Mouse (Mus musculus) forebrain, embryonic 10.5 days (tissue): ENCODE results near the gene Tedc1. TPM values are rescaled to one million over a fixed set of nuclear protein-coding genes. Genes with fewer than 3 reads are reported as not detected.

ENCODE experiments used
- DNase-seq: peaks from one replicate; pipeline ENCODE4 v3.0.0-alpha.2; 2017; ENCODE audit warnings: low spot score; ENCODE audit errors: extremely low spot score
- H3K27ac ChIP-seq: fragments of 300-500 bp; sonication (generic); 2 replicates; pipeline ENCODE4 v1.5.1; 2016; ENCODE audit warnings: mild to moderate bottlenecking
- H3K27me3 ChIP-seq: fragments of 300-500 bp; sonication (generic); 2 replicates; pipeline ENCODE4 v1.6.1; 2016; ENCODE audit warnings: mild to moderate bottlenecking; ENCODE audit not compliant: poor library complexity, severe bottlenecking
- H3K36me3 ChIP-seq: fragments of 300-500 bp; sonication (generic); replicated peaks from 2 replicates; pipeline ENCODE4 v1.6.1; 2016; ENCODE audit warnings: mild to moderate bottlenecking, moderate library complexity
- H3K4me1 ChIP-seq: fragments of 300-500 bp; sonication (generic); 2 replicates; pipeline ENCODE4 v1.6.1; 2016
- H3K4me3 ChIP-seq: fragments of 300-500 bp; sonication (generic); 2 replicates; pipeline ENCODE4 v1.5.1; 2016; ENCODE audit warnings: mild to moderate bottlenecking, moderate library complexity
- H3K9me3 ChIP-seq: fragments of 300-500 bp; sonication (generic); 2 replicates; pipeline ENCODE4 v1.6.1; 2016; ENCODE audit warnings: mild to moderate bottlenecking, moderate library complexity
- WGBS: fragments of 180-500 bp; shearing (Covaris S2); methylation state at CpG from one replicate; pipeline ENCODE4 v1.1.7; 2016; 5-methylcytosine and 5-hydroxymethylcytosine counted together
- polyA plus RNA-seq: library from polyadenylated mRNA; unstranded; fragments of >200 nt; fragmentation: Nextera tagmentation; extraction: Ambion mirVana; gene quantifications from 2 replicates; pipeline ENCODE4 v1.2.1, GENCODE M21; 2016

Gene Tedc1
- polyA plus RNA-seq, 1 experiment from 2014 or later, result 66.4 TPM

DNA sequence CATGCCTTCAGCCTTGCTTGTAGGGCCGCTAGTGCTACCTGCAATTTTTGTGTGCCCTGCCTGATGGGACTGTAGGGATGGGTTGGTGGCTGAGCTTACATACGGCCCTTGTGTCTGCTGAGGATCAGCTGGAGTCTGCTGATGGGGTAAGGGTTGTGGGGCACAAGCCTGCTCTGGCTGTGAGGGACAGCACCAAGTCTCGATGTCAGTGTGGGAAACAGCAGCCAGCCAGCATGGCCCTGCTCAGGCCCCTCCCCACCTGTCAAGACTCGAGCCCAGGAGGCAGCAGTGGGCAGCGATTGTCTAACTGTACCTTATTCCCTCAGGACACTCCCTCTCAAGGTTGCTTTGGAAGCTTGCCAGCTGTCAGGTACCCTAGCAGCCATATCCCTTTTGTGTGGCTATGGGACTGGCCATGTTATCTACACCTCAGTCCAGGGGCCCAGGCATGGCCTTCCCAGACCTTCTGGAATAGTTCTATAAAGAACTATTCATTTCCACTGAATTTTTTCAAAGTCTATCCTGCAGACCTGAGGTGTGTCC, 22.3 kb upstream of the Tedc1 start:
- WGBS, result 86% methylated on average over 5 of the region's 5 CpGs

DNA sequence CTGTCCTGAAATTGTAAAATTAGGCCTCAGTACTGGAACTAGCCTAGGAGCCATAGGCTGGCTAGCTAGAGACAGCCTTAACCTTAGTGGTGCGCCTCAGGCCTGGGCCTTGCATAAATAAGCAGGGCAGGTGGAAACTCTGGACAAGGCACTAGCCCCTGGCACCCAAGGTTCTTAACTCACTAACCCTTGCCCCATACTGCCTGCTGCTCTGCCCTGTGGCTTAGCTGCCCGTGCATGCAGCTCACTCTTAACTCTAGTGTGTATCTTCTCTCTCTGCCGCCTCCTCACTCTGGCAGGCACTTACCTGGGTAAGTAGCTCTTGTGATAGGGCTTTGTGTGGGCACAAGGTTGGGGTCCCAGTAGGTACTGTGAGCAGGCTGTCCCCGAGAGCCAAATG, 21.7 kb upstream of the Tedc1 start:
- DNase-seq, result no peak
- H3K4me1 ChIP-seq, result peaks cover 21% of the 10 kb centered on the region
- no peaks in the 10 kb centered on the region for H3K9me3 ChIP-seq
- H3K27me3 ChIP-seq, result no peaks in the 10 kb centered on the region
- peaks cover 97% of the 10 kb centered on the region for H3K36me3 ChIP-seq
- 91% methylated on average over 4 of the region's 4 CpGs for WGBS
- H3K27ac ChIP-seq, result no peak overlapping the region
- H3K4me3 ChIP-seq, result no peak overlapping the region

More for the DNA sequence above, 22.3 kb upstream of the Tedc1 start:
- no peak for DNase-seq
- Histone ChIP-seq H3K27me3 (no peaks in the 10 kb centered on the region), H3K4me1 (peaks cover 16% of the 10 kb centered on the region), H3K27ac (no peak overlapping the region), H3K36me3 (peaks cover 100% of the 10 kb centered on the region), H3K9me3 (no peaks in the 10 kb centered on the region), H3K4me3 (no peak overlapping the region)

DNA sequence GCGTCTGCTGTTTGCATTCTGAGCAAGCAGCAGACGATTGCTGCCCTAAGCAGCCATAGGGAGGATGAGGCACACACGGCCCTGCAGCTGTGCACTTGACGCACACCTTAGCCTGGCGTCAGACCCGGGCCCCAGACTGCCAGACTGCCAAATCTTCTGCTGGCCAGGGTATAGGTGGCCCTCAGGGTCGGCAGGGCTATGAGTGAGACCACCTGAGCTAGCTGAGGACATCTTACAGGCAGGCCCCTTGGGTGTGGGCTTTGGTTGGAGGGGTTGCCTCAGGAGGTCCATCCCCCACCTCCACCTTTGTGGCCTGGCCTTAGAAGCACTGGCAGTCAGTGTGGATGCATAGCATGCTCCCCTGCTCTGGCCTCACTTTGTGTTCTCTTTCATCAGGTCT, 20.8 kb upstream of the Tedc1 start:
- H3K4me3 ChIP-seq, result no peak overlapping the region
- 95% methylated on average over 7 of the region's 7 CpGs for WGBS
- H3K27me3 ChIP-seq, result no peaks in the 10 kb centered on the region; the same call in 1 of the 2 replicates
- peaks cover 88% of the 10 kb centered on the region for H3K36me3 ChIP-seq
- DNase-seq, result no peak
- no peaks in the 10 kb centered on the region for H3K9me3 ChIP-seq
- no peak overlapping the region for H3K27ac ChIP-seq
- peaks cover 30% of the 10 kb centered on the region for H3K4me1 ChIP-seq

DNA sequence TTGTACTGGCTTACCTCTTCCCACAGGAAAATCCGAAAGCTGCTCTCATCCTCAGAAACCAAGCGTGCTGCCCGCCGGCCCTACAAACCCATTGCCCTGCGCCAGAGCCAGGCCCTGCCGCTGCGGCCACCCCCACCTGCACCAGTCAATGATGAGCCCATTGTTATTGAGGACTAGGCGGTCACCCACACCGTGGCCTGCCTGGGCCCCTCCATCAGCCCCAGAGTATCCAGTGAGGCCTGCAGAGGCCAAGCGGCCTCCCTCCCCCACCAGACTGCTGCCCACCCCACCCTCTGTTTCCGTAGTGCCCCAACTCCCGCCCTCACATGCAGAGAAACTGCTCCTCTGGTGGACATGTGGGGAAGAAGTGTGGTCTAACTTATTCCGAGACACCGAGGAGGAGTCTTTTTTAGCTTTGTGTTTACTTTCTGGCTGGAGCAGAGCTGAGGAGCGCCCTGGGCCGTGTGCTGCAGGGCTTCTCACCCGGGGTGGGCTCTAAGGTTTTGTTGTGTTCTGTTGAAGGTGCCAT, 19.7 kb upstream of the Tedc1 start:
- Histone ChIP-seq H3K27me3 (peaks cover 11% of the 10 kb centered on the region), H3K9me3 (no peaks in the 10 kb centered on the region), H3K36me3 (peaks cover 76% of the 10 kb centered on the region), H3K4me3 (no peak overlapping the region), H3K4me1 (peaks cover 41% of the 10 kb centered on the region), H3K27ac (no peak overlapping the region)
- no peak for DNase-seq
- 88% methylated on average over 17 of the region's 17 CpGs for WGBS

DNA sequence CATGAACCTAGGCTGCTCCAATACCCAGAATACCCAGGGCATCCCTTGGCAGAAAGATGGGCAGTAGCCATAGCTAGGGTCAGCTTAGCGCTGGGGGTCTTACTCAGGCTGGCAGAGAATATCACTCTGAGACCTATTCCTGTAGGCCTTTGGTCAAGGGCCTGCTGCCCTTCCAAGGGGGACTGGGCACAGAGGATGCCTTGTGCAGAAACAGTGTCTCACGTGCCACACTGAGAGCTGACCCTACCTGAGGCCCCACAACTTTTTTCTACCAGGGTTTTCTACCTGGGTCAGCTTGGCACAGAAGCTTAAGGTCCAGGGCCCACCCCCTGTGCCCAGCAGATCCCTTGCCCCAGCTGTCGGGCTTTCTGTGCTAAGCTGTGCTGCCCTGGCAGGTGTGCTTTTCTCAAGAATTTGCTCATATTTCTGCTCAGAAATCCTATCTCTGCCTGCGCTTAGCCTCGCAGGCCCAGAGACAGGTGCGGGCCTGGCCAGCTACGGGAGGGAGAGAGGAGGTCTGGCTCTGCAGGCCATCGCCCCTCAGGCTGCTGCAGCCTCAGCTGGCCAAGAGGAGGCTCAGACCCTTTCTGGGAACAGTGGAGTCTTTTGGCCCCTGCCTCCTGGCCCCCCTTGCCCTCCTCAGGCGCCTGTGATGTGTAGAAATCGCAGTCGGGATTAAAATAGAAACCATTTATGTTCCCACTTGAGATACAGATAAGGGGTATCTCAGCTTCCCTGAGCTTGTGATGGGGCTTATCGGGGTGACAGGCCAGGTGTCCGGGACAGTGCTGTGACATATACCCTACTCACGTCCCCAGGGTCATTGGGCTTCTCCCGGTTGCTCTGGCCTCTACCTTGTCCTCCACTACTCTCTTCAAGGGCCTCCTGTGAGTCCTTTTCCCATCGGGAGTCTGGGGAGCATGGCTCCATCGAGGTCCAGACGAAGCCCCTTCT, 18.7 kb upstream of the Tedc1 start:
- no peaks in the 10 kb centered on the region for H3K9me3 ChIP-seq
- 0 out of 2 replicates have a peak overlapping the region, but pooled peaks have one; percentile 7 for H3K27ac ChIP-seq
- no peak for DNase-seq
- 89% methylated on average over 18 of the region's 18 CpGs for WGBS
- peaks cover 66% of the 10 kb centered on the region for H3K36me3 ChIP-seq
- peaks cover 51% of the 10 kb centered on the region for H3K4me1 ChIP-seq
- H3K27me3 ChIP-seq, result peaks cover 21% of the 10 kb centered on the region
- H3K4me3 ChIP-seq, result no peak overlapping the region

DNA sequence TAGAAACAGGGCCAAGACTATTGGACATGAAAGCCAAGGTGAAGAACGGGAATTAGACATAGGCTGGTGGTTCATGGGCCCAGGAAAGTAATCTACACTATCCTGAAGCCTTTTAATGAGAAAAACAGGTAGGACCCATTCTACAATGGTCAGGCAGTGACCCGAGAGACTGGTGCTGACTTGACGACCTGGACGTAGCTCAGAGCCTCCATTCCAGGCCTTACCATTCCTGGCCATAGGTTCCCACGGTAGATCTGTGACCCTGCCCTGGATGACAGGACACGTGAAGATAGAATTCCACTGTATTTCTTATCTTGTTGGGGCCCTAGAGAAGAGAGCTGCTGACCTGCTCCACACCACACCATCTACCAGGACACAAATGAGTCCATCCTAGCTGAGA, 17.9 kb upstream of the Tedc1 start:
- 80% methylated on average over 6 of the region's 6 CpGs for WGBS
- no peak for DNase-seq
- Histone ChIP-seq H3K9me3 (no peaks in the 10 kb centered on the region), H3K36me3 (peaks cover 60% of the 10 kb centered on the region), H3K27me3 (peaks cover 29% of the 10 kb centered on the region), H3K27ac (peak overlapping the region; percentile 92; the same call in 1 of the 2 replicates), H3K4me3 (no peak overlapping the region), H3K4me1 (peaks cover 59% of the 10 kb centered on the region)

DNA sequence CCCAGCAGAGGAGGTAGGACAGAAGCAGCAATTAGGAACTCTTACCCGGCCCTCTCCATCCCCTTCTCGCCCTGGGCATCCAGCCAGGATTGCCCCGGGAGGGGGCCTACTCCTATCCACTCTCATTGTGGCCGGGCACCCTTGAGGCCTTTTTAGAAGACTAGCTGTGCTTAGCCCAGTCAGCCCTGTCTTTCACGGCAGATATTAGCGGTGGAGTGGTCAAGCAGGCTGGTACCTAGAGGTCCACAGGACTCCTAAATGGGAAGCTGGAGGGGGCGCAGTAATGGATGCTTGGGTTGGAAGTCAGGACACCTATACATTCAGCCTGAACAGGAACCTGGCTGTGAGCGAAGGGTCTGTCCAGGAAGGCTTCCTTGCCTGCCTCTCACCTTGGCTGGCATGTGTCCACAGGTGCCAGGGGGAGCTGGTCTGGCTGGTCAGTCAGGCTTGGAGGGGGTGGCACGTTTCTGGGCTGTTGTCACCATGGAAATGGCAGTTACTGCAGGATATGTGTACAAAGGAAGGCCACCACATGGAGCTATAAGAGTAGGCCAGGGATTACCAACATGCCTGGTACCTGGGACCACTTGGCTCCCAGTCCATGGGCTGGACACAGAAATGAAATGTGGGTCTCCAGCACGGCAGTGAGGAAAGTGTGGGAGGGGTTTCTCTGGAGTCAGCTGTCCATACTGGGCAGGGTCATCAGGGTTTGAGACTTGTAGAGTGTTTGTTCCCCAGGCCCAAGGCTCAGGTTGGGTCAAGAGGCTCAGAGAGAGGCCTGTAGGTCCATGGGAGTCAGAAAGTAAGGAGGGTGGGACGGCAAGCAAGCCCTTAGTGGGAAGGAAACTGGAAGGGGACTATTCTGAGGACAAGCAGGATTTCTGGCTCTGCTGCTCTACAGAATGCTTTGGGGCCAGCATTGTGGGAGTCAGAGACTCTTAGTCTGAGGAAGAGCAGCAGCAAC, 17.0 kb upstream of the Tedc1 start:
- DNase-seq, result no peak
- peak overlapping the region; percentile 92 for H3K27ac ChIP-seq
- peaks cover 31% of the 10 kb centered on the region for H3K27me3 ChIP-seq
- H3K4me1 ChIP-seq, result peaks cover 62% of the 10 kb centered on the region
- H3K36me3 ChIP-seq, result peaks cover 60% of the 10 kb centered on the region
- 50% methylated on average over 11 of the region's 11 CpGs for WGBS
- no peaks in the 10 kb centered on the region for H3K9me3 ChIP-seq
- H3K4me3 ChIP-seq, result peak overlapping the region; percentile 70

DNA sequence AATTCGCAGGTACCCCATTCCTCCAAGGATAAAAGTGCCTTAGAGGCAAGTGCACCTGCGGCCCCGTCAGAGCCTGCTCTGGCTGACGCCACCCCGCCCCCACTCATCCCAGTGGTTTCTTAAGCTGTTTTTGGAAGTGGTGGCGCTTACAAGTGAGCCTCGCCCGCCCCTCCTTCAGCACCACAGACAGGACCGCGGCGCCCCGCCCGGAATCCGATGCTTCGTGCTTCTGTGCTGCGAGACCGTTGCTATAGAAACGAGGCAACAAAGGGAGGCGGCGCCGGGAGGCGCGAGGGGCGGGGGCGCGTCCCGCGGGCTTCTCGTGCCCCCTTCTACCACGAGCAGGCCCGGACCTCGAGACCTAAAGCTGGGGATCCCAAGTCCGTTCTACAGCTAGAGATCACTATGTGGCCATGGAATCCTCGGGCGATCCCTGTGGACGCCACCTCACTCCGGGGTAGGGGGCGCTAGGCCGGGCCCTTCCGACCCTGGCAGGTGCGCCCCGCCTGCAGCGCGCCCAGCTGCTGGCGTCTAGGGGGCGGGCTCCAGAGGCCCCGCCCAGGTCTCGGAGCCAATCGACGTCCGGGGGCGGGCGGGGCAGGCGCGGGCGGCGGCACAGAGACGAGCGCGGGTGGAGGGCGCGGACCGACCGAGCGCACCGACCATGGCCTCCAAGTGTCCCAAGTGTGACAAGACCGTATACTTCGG, 16.2 kb upstream of the Tedc1 start, which contains the start of gene Crip2:
Crip2 (plus strand) TSS at position 329 of the 708 bp plus-strand sequence.
- Histone ChIP-seq H3K9me3 (no peaks in the 10 kb centered on the region), H3K4me1 (peaks cover 62% of the 10 kb centered on the region), H3K36me3 (peaks cover 60% of the 10 kb centered on the region), H3K4me3 (peak within 1 kb of the TSS; percentile 70), H3K27ac (peak within 1 kb of the TSS; percentile 92), H3K27me3 (peaks cover 31% of the 10 kb centered on the region)
- DNase-seq, result peak; percentile 93
- under 1% methylated on average over 68 of the region's 68 CpGs for WGBS

DNA sequence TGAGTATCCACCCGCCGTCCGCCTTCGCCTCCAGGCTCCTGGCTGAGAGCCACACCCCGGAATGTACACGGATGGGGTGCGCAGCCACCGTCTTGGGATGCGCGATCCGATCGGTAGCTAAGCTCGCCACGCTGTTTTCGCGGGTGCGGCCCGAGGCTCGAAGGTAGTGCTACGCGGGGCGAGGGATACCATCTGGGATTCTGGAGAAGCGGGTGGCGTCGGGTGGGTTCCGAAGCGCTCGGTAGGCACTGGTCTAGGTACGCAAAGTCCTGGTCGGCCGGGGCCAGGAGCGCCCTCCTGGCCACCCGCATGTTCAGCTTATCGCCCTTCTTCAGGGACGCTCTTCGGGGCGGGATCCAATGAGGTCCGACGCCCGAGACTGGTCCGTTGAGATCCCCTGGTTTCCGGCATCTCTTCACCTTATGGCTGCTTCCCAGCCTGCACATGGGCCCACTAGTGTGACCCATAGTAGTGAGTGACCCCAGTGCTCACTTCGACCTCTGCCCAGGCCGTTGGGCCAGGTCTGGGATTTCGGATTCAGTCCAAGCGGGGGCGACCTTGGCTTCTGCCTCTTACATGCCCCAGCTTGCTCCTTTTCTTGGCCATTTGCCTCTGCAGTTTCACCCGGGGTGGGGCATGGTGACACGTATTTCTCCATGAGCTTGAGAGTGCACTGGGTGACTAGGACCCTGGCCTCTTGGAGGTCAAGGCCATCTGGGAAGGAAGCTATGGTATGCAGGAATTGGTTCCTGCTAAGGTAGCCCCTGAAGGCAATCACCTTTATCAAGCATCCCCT, 15.4 kb upstream of the Tedc1 start:
- H3K36me3 ChIP-seq, result peaks cover 60% of the 10 kb centered on the region
- WGBS, result 3% methylated on average over 49 of the region's 49 CpGs
- H3K27ac ChIP-seq, result peak overlapping the region; percentile 92
- no peak for DNase-seq
- peaks cover 65% of the 10 kb centered on the region for H3K4me1 ChIP-seq
- H3K9me3 ChIP-seq, result no peaks in the 10 kb centered on the region
- peak overlapping the region; percentile 70 for H3K4me3 ChIP-seq
- peaks cover 34% of the 10 kb centered on the region for H3K27me3 ChIP-seq

DNA sequence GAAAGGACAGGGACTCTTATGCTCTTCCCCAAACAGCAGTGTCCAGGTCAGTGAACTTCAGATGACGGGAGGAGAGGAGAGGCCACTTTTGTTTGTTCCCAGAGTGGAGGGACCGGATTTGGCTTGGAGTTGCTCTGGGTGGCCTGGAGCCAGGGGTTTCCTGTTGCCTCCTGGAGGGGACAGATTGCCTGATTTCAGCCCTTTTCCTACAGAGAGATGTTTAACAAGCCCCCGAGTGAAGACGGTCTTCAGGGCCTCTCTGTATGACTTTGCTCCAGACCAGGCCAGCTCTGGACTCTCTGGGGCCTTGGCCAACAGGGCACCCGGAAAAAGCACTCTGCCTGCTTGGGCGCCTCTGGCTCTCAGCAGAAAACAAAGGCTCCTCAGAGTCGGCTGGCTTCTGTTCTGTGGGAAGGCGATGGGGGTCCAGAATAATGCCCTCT, 14.7 kb upstream of the Tedc1 start:
- 48% methylated on average over 8 of the region's 8 CpGs for WGBS
- peak overlapping the region; percentile 70 for H3K4me3 ChIP-seq
- no peak for DNase-seq
- H3K9me3 ChIP-seq, result no peaks in the 10 kb centered on the region
- H3K4me1 ChIP-seq, result peaks cover 72% of the 10 kb centered on the region
- peak overlapping the region; percentile 92 for H3K27ac ChIP-seq
- peaks cover 41% of the 10 kb centered on the region for H3K27me3 ChIP-seq
- H3K36me3 ChIP-seq, result peaks cover 54% of the 10 kb centered on the region
